Mouse (Mus musculus): ENCODE measurements around the gene Scgn.
A peak's percentile ranks its signal among the peaks of the same experiment; 100 is the strongest.

The Scgn gene

GRCm38 (mm10) chr13:23933421-23934210, 57.4 kb downstream of the Scgn start, which contains the start of gene Hist1h2ba:
Gene Hist1h2ba (minus strand): TSS chr13:23934156.
- DNase-seq = no peak

GRCm38 (mm10) chr13:23930904-23931303, 60.1 kb downstream of the Scgn start:
- no peak for DNase-seq

GRCm38 (mm10) chr13:23930461-23930860, 60.6 kb downstream of the Scgn start:
- DNase-seq = no peak

- no peak for DNase-seq
Observed at GRCm38 (mm10) chr13:23928637-23929036, 62.4 kb downstream of the Scgn start.

GRCm38 (mm10) chr13:23925792-23926191, 65.2 kb downstream of the Scgn start:
- DNase-seq = no peak

GRCm38 (mm10) chr13:23917674-23918073, 73.3 kb downstream of the Scgn start:
- no peak for DNase-seq

GRCm38 (mm10) chr13:23916132-23916531, 74.9 kb downstream of the Scgn start:
- no peak for DNase-seq

- no peak for DNase-seq
Observed at GRCm38 (mm10) chr13:23914376-23915167, 76.4 kb downstream of the Scgn start, which contains the start of gene Slc17a4. Gene Slc17a4 (minus strand): TSS chr13:23915009.

- DNase-seq = peak; percentile 30
Observed at GRCm38 (mm10) chr13:23913791-23914306, 77.2 kb downstream of the Scgn start.

GRCm38 (mm10) chr13:23911335-23911734, 79.7 kb downstream of the Scgn start:
- DNase-seq = no peak

- no peak for DNase-seq
Observed at GRCm38 (mm10) chr13:23910121-23910520, 80.9 kb downstream of the Scgn start.

- DNase-seq = no peak
Observed at GRCm38 (mm10) chr13:23906906-23907305, 84.1 kb downstream of the Scgn start.

Data from liver (tissue).